ENCODE assay signal across 10 mouse cellular contexts in genomic region chr1:109982064-109982808, GRCm38 (mm10). TPM values are rescaled to one million over a fixed set of nuclear protein-coding genes. Genes with fewer than 3 reads are reported as not detected.
DNase-seq lines count a peak whose midpoint lies in the region; ATAC-seq lines count a peak whose summit lies in the region.
"Had no signal": no experiment of that assay in that cellular context is flagged by ENCODE, and none has a peak within 500 bp of the region (broad histone marks: within the 10 kb centered on the region; RNA-seq: fewer than 3 reads in every experiment).

Gene Cdh7 (plus strand): TSS chr1:109982431.

- no peaks in the 10 kb centered on the region for H3K36me3 ChIP-seq in kidney, embryonic 14.5 days (ENCODE audit: control insufficient read depth, insufficient read depth, low read length)
- H3K36me3 ChIP-seq in neural tube, embryonic 15.5 days, result no peaks in the 10 kb centered on the region

- H3K4me2 ChIP-seq in kidney, embryonic 14.5 days (replicated peaks; ENCODE audit: low read depth, low read length), result peak within 1 kb of the TSS; percentile 82
- H3K4me2 ChIP-seq in neural tube, embryonic 15.5 days, result peak within 1 kb of the TSS; percentile 92

- no peak within 1 kb of the TSS for H3K27ac ChIP-seq in kidney, embryonic 14.5 days (ENCODE audit: low read depth, low read length)
- H3K27ac ChIP-seq in neural tube, embryonic 15.5 days (replicated peaks), result peak within 1 kb of the TSS; percentile 86
- H3K27ac ChIP-seq: liver, embryonic 14.5 days had no signal

- peak within 1 kb of the TSS; percentile 53 for H3K4me3 ChIP-seq in kidney, embryonic 14.5 days (ENCODE audit: low read length)
- H3K4me3 ChIP-seq in neural tube, embryonic 15.5 days (replicated peaks), result peak within 1 kb of the TSS; percentile 68

- H3K9ac ChIP-seq in kidney, embryonic 14.5 days (ENCODE audit: low read depth, low read length), result peak within 1 kb of the TSS; percentile 42; the same call in 1 of the 2 replicates
- peak within 1 kb of the TSS; percentile 65 for H3K9ac ChIP-seq in neural tube, embryonic 15.5 days (replicated peaks)
- H3K9ac ChIP-seq: liver, embryonic 14.5 days had no signal

- intact Hi-C loops in left cerebral cortex, postnatal 36 days (cut with DNase I), result no loop called here
- intact Hi-C loops in gastrocnemius, postnatal 36 days (cut with DNase I), result no loop called here

- peak; percentile 91 for ATAC-seq in kidney, embryonic 14.5 days (ENCODE audit: low FRiP score, low TSS enrichment)
- peak; percentile 90 for ATAC-seq in neural tube, embryonic 15.5 days (ENCODE audit: low FRiP score)

- no peak for DNase-seq in kidney, adult 8-10 months
- DNase-seq in cerebellum, postnatal 25 days, result peak; percentile 91 to 92
- peak; percentile 59 to 61 for DNase-seq in frontal cortex, postnatal 36 days (ENCODE audit: low spot score in 2 of 2)
- peak; percentile 63 to 65 for DNase-seq in left cerebral cortex, postnatal 36 days (ENCODE audit: low spot score in 2 of 2)
- DNase-seq in spleen, postnatal 14 days (ENCODE audit: low spot score in 2 of 2), result no peak
- no peak for DNase-seq in gastrocnemius, postnatal 36 days

- H3K4me1 ChIP-seq in kidney, embryonic 14.5 days (ENCODE audit: control insufficient read depth, insufficient read depth, low read length), result peaks cover 4% of the 10 kb centered on the region; the same call in 1 of the 2 replicates
- peaks cover 17% of the 10 kb centered on the region for H3K4me1 ChIP-seq in neural tube, embryonic 15.5 days

- H3K27me3 ChIP-seq in kidney, embryonic 14.5 days (ENCODE audit: control insufficient read depth, insufficient read depth, low read length), result peaks cover 13% of the 10 kb centered on the region
- no peaks in the 10 kb centered on the region for H3K27me3 ChIP-seq in neural tube, embryonic 15.5 days (replicated peaks)

- WGBS in kidney, embryonic 14.5 days, result under 1% methylated on average over 29 of the region's 35 CpGs
- WGBS in neural tube, embryonic 15.5 days, result 0% methylated on average over 35 of the region's 35 CpGs

- no peaks in the 10 kb centered on the region for H3K9me3 ChIP-seq in kidney, embryonic 14.5 days (ENCODE audit: control insufficient read depth, low read length)
- no peaks in the 10 kb centered on the region for H3K9me3 ChIP-seq in neural tube, embryonic 15.5 days (replicated peaks)

RNA-seq across cellular contexts. Expression of gene Cdh7, which starts in this region (rescaled TPM):
- polyA plus RNA-seq in kidney, embryonic 14.5 days (2014; fragmentation: Nextera tagmentation; extraction: Ambion mirVana), result 0.26 TPM in 1 of 2 replicates, not detected in the other
- total RNA-seq in left cerebral cortex, postnatal 36 days (2021), result 10 to 100 TPM; 21.8 to 22.5 TPM
- 21.2 and 27.3 TPM in 2 replicates for polyA plus RNA-seq in neural tube, embryonic 15.5 days (2015; fragmentation: Nextera tagmentation; extraction: Ambion mirVana)
- not detected for total RNA-seq in gastrocnemius, postnatal 36 days (2021)
- total RNA-seq: MEL had no signal

Comparison
In these comparisons a context has a peak if more than half of its experiments do, and no peak if none do; other contexts are left out.
1. RNA of gene Cdh7 (total RNA-seq): 21.8 to 22.5 TPM in left cerebral cortex, postnatal 36 days; not detected in gastrocnemius, postnatal 36 days; every median in the first group is over 10 times any median in the second.
2. RNA of gene Cdh7 (polyA plus RNA-seq): 21.2 to 27.3 TPM in neural tube, embryonic 15.5 days; 0.26 TPM in kidney, embryonic 14.5 days; every median in the first group is over 10 times any median in the second.
3. Peak in ATAC-seq, H3K4me3 ChIP-seq, H3K9ac ChIP-seq and H3K4me2 ChIP-seq in kidney, embryonic 14.5 days; RNA of the gene not detected or under 1 TPM.
4. DNase-seq: peak in cerebellum, postnatal 25 days (2 of 2), frontal cortex, postnatal 36 days (2 of 2) and left cerebral cortex, postnatal 36 days (2 of 2); none in kidney, adult 8-10 months (0 of 2), spleen, postnatal 14 days (0 of 2) and gastrocnemius, postnatal 36 days (0 of 2).